Mouse (Mus musculus) c-Kit-positive CD71-negative TER-119-negative erythroid progenitor cells, embryonic 14.5 days (primary cell): ENCODE results near the gene Xrcc6.
A peak's percentile ranks its signal among the peaks of the same experiment; 100 is the strongest.
"Not testable (repeated sequence)": the region's sequence is repeated elsewhere in the genome, so short reads cannot be mapped to it uniquely, and the experiment has no call there.

Experiments used
- DNase-seq: peaks from one replicate; pipeline ENCODE4 v3.0.0-alpha.2; 2013; ENCODE audit warnings: low read depth

The Xrcc6 gene

GRCm38 (mm10) chr15:81966062-81966829, 21.4 kb upstream of the Xrcc6 start:
- DNase-seq = no peak

GRCm38 (mm10) chr15:81967821-81968220, 19.8 kb upstream of the Xrcc6 start:
- no peak for DNase-seq

- DNase-seq = no peak
Measured at GRCm38 (mm10) chr15:81968447-81968846, 19.2 kb upstream of the Xrcc6 start.

- DNase-seq = no peak
Measured at GRCm38 (mm10) chr15:81969173-81969572, 18.5 kb upstream of the Xrcc6 start.

- not testable (repeated sequence) for DNase-seq
Measured at GRCm38 (mm10) chr15:81969635-81970034, 18.0 kb upstream of the Xrcc6 start.

- not testable (repeated sequence) for DNase-seq
Measured at GRCm38 (mm10) chr15:81970498-81970897, 17.1 kb upstream of the Xrcc6 start.

GRCm38 (mm10) chr15:81975156-81975555, 12.5 kb upstream of the Xrcc6 start:
- DNase-seq = not testable (repeated sequence)

GRCm38 (mm10) chr15:81980321-81980720, 7.3 kb upstream of the Xrcc6 start, which contains the start of gene 1700029P11Rik:
Gene 1700029P11Rik, plus strand, starts transcription at chr15:81980540.
- DNase-seq = no peak

GRCm38 (mm10) chr15:81982173-81982572, 5.5 kb upstream of the Xrcc6 start:
- no peak for DNase-seq

- no peak for DNase-seq
Measured at GRCm38 (mm10) chr15:81985267-81986161, 2.1 kb upstream of the Xrcc6 start.

GRCm38 (mm10) chr15:81989371-81990062, 1.9 kb downstream of the Xrcc6 start:
- peak; percentile 85 for DNase-seq

GRCm38 (mm10) chr15:81990549-81990948, 2.9 kb downstream of the Xrcc6 start:
- DNase-seq = peak; percentile 28

- DNase-seq = no peak
Measured at GRCm38 (mm10) chr15:81993992-81994391, 6.4 kb downstream of the Xrcc6 start.

GRCm38 (mm10) chr15:82004257-82004656, 16.6 kb downstream of the Xrcc6 start:
- DNase-seq = no peak

GRCm38 (mm10) chr15:82011947-82012346, 24.3 kb downstream of the Xrcc6 start:
- no peak for DNase-seq

GRCm38 (mm10) chr15:82014745-82015391, 27.2 kb downstream of the Xrcc6 start:
- DNase-seq = no peak

- DNase-seq = no peak
Measured at GRCm38 (mm10) chr15:82015392-82016100, 27.9 kb downstream of the Xrcc6 start.

- peak; percentile 97 for DNase-seq
Measured at GRCm38 (mm10) chr15:82016101-82016808, 28.6 kb downstream of the Xrcc6 start.

- no peak for DNase-seq
Measured at GRCm38 (mm10) chr15:82016830-82017229, 29.2 kb downstream of the Xrcc6 start.

- no peak for DNase-seq
Measured at GRCm38 (mm10) chr15:82017461-82017860, 29.8 kb downstream of the Xrcc6 start.
